Mouse (Mus musculus): ENCODE data around the gene Tm9sf2. TPM values are rescaled to one million over a fixed set of nuclear protein-coding genes. Genes with fewer than 3 reads are reported as not detected.
A peak's percentile ranks its signal among the peaks of the same experiment; 100 is the strongest.

Tm9sf2 gene
- polyA plus RNA-seq, 1 experiment: 22.3 TPM

- no peak overlapping the region for H3K4me3 ChIP-seq (replicated peaks; ENCODE audit: control insufficient read depth, low read depth, low read length)
- no peak overlapping the region for H3K27ac ChIP-seq (ENCODE audit: control insufficient read depth, insufficient read depth, low read depth, low read length, poor library complexity)
- peaks cover 15% of the 10 kb centered on the region for H3K4me1 ChIP-seq (ENCODE audit: control insufficient read depth, insufficient read depth, low read length)
- TF ChIP-seq POLR2A (IDR thresholded peaks at IDR 0.05; ENCODE audit: borderline replicate concordance, control insufficient read depth, low read depth, low read length): no peak
- no peak for TF ChIP-seq CTCF (IDR thresholded peaks at IDR 0.05; ENCODE audit: control insufficient read depth, insufficient read depth, low read length)
- 55% methylated on average over 11 of the region's 11 CpGs for WGBS
Measured at GRCm38 (mm10) chr14:122068801-122069695, 37.8 kb upstream of the Tm9sf2 start.

- Histone ChIP-seq H3K4me3 (replicated peaks; ENCODE audit: control insufficient read depth, low read depth, low read length) (no peak overlapping the region), H3K4me1 (ENCODE audit: control insufficient read depth, insufficient read depth, low read length) (peaks cover 14% of the 10 kb centered on the region), H3K27ac (ENCODE audit: control insufficient read depth, insufficient read depth, low read depth, low read length, poor library complexity) (no peak overlapping the region)
- TF ChIP-seq POLR2A (IDR thresholded peaks at IDR 0.05; ENCODE audit: borderline replicate concordance, control insufficient read depth, low read depth, low read length) (no peak), CTCF (IDR thresholded peaks at IDR 0.05; ENCODE audit: control insufficient read depth, insufficient read depth, low read length) (no peak)
- WGBS: 29% methylated on average over 3 of the region's 3 CpGs
Measured at GRCm38 (mm10) chr14:122069948-122070347, 36.9 kb upstream of the Tm9sf2 start.

DNA sequence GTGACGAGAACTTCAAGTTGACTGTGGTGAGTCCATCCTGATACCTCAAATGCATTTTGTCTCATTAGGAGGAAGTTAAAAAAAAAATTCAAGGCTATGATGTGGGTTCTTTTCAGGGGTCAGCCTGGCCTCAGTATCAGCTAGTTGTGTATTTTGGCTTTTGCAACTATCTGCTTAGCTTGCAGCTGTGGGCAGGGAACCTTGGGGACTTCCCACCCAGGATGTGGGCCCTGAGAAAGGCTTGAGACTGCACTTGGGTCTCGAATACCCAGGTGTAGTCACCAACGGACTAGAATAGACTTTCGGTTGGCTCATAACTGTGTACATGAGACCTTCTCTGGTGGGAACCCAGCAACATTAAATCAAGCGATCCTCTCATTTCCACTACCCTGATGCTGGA lies 33.4 kb upstream of the Tm9sf2 start:
- no peak overlapping the region for H3K4me3 ChIP-seq (replicated peaks; ENCODE audit: control insufficient read depth, low read depth, low read length)
- no peak for TF ChIP-seq CTCF (IDR thresholded peaks at IDR 0.05; ENCODE audit: control insufficient read depth, insufficient read depth, low read length)
- no peak for TF ChIP-seq POLR2A (IDR thresholded peaks at IDR 0.05; ENCODE audit: borderline replicate concordance, control insufficient read depth, low read depth, low read length)
- H3K4me1 ChIP-seq (ENCODE audit: control insufficient read depth, insufficient read depth, low read length): peaks cover 3% of the 10 kb centered on the region
- peak overlapping the region; percentile 24; the same call in 1 of the 2 replicates for H3K27ac ChIP-seq (ENCODE audit: control insufficient read depth, insufficient read depth, low read depth, low read length, poor library complexity)
- 45% methylated on average over 5 of the region's 5 CpGs for WGBS

DNA sequence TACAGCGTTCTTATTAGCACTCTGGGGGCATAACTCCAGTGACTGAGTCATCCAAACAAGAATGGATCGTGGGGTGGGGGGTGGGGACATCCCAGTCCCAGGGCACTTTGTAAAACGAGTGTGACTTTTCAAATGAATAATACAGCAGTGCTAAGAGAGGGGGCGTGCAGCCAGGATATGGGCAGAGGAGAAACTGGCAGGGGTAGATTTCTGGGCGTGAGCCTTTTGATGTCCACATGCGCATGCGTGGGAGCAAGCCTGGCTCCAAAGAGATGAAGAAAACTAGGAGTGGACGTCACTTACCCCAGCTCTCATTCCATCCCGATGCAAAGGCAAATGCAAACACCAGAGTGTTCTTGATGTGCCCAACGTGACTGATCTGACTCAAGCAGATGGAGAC lies 32.5 kb upstream of the Tm9sf2 start:
- peaks cover 3% of the 10 kb centered on the region for H3K4me1 ChIP-seq (ENCODE audit: control insufficient read depth, insufficient read depth, low read length)
- WGBS: 83% methylated on average over 10 of the region's 10 CpGs
- TF ChIP-seq POLR2A (IDR thresholded peaks at IDR 0.05; ENCODE audit: borderline replicate concordance, control insufficient read depth, low read depth, low read length) (no peak), CTCF (IDR thresholded peaks at IDR 0.05; ENCODE audit: control insufficient read depth, insufficient read depth, low read length) (no peak)
- no peak overlapping the region for H3K27ac ChIP-seq (ENCODE audit: control insufficient read depth, insufficient read depth, low read depth, low read length, poor library complexity)
- no peak overlapping the region for H3K4me3 ChIP-seq (replicated peaks; ENCODE audit: control insufficient read depth, low read depth, low read length)

DNA sequence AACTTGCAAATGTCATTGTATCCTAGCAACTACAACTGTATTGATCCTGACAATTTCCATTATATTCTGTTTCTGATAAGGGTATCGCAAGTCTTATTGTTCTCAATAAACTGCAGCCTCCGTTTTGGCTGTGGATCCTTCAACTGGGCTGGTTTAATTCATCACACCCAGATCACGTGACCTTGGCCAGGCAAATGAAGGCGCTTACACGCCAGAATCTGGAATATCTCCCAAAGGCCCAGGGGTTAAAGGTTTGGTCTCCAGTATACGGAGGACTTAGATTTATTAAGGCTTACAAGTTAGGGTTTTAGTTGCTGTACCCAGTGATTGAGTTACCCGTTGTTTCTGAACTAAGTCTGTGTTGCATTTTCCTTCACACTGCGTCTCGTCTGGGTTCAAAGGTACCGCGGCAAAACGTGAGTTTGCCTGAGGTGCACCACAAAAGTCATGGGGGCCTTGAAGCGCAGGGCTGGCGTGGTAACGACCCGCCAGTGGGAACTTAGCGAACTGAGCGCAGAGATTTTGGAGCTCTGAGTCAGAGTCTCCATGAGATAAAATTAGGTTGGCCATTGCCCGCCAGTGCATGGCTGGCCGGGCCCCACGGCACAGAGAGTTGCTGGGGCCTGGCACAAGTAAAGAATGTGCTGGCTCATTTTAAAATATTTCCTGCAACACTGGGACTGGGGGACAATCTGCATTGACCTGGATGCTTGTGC lies 31.2 kb upstream of the Tm9sf2 start:
- Histone ChIP-seq H3K27ac (ENCODE audit: control insufficient read depth, insufficient read depth, low read depth, low read length, poor library complexity) (no peak overlapping the region), H3K4me3 (replicated peaks; ENCODE audit: control insufficient read depth, low read depth, low read length) (no peak overlapping the region), H3K4me1 (ENCODE audit: control insufficient read depth, insufficient read depth, low read length) (peaks cover 3% of the 10 kb centered on the region)
- 86% methylated on average over 21 of the region's 21 CpGs for WGBS
- TF ChIP-seq CTCF (IDR thresholded peaks at IDR 0.05; ENCODE audit: control insufficient read depth, insufficient read depth, low read length) (no peak), POLR2A (IDR thresholded peaks at IDR 0.05; ENCODE audit: borderline replicate concordance, control insufficient read depth, low read depth, low read length) (no peak)

DNA sequence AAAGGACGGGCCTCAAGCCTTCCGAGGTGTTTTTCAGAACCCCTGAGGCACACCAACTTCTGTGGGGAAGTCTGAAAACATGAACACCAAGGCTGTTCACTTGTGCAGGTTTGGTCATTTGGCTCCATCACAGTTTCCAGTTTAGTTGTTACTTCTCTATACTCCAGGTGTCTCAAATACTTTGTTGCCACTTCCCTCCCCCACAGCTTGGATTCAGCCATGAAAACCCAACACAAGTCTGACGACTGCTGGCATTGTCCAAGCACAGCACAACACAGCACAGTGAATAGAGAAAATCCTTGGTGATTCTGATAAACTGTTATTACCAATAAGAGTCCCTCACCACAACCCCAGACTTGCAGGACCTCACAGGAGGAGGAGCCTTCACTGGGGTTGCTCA lies 29.8 kb upstream of the Tm9sf2 start:
- Histone ChIP-seq H3K4me1 (ENCODE audit: control insufficient read depth, insufficient read depth, low read length) (peaks cover 3% of the 10 kb centered on the region), H3K4me3 (replicated peaks; ENCODE audit: control insufficient read depth, low read depth, low read length) (no peak overlapping the region), H3K27ac (ENCODE audit: control insufficient read depth, insufficient read depth, low read depth, low read length, poor library complexity) (no peak overlapping the region)
- TF ChIP-seq POLR2A (IDR thresholded peaks at IDR 0.05; ENCODE audit: borderline replicate concordance, control insufficient read depth, low read depth, low read length) (no peak), CTCF (IDR thresholded peaks at IDR 0.05; ENCODE audit: control insufficient read depth, insufficient read depth, low read length) (no peak)
- 62% methylated on average over 3 of the region's 3 CpGs for WGBS

DNA sequence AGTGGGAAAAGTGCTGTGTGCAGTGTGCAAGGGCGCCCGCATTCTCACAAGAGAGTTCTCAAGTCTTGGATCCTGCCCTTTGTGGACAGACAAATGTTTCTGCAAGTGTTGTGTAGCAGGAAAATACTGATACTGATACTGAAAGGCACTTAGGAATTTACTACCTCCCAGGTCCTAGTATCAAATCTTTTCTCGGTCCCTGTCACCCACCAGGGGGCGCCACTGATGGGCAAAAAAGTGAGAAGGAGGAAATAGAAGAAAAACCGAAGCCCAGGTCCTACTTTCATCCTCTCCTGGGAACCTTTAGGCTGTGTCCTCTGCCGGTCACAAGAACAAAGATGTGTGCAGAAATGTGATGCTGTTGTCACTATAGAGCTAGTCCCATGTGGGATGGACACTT lies 27.4 kb upstream of the Tm9sf2 start:
- H3K4me1 ChIP-seq (ENCODE audit: control insufficient read depth, insufficient read depth, low read length): no peaks in the 10 kb centered on the region; the same call in 1 of the 2 replicates
- no peak overlapping the region for H3K4me3 ChIP-seq (replicated peaks; ENCODE audit: control insufficient read depth, low read depth, low read length)
- H3K27ac ChIP-seq (ENCODE audit: control insufficient read depth, insufficient read depth, low read depth, low read length, poor library complexity): no peak overlapping the region
- WGBS: 41% methylated on average over 6 of the region's 6 CpGs
- TF ChIP-seq POLR2A (IDR thresholded peaks at IDR 0.05; ENCODE audit: borderline replicate concordance, control insufficient read depth, low read depth, low read length): no peak
- TF ChIP-seq CTCF (IDR thresholded peaks at IDR 0.05; ENCODE audit: control insufficient read depth, insufficient read depth, low read length): peak; percentile 73

DNA sequence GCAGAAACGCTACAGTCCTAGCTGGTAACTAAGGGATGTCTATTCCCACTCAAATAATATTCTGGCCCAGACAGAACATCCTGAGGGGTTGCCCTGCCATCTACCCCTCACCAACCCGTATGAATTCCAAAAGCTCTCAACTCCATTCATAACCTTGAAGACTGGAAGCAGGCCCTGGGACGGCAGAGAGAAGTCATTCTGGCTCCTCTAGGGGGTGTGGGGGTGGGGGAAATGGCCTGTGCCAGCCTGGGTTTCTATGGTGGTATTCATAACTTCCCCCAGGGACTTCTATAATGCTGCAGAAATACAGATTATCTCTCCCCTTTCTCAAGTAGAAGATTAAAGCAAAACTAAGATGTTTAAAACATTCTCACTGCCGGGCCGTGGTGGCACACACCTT lies 26.9 kb upstream of the Tm9sf2 start:
- 76% methylated on average over 5 of the region's 5 CpGs for WGBS
- Histone ChIP-seq H3K27ac (ENCODE audit: control insufficient read depth, insufficient read depth, low read depth, low read length, poor library complexity) (no peak overlapping the region), H3K4me3 (replicated peaks; ENCODE audit: control insufficient read depth, low read depth, low read length) (no peak overlapping the region), H3K4me1 (ENCODE audit: control insufficient read depth, insufficient read depth, low read length) (no peaks in the 10 kb centered on the region; the same call in 1 of the 2 replicates)
- TF ChIP-seq CTCF (IDR thresholded peaks at IDR 0.05; ENCODE audit: control insufficient read depth, insufficient read depth, low read length) (no peak), POLR2A (IDR thresholded peaks at IDR 0.05; ENCODE audit: borderline replicate concordance, control insufficient read depth, low read depth, low read length) (no peak)

All from bone marrow, adult 2 months (tissue).